ENCODE assay signal across 8 mouse cellular contexts in the genomic region with DNA sequence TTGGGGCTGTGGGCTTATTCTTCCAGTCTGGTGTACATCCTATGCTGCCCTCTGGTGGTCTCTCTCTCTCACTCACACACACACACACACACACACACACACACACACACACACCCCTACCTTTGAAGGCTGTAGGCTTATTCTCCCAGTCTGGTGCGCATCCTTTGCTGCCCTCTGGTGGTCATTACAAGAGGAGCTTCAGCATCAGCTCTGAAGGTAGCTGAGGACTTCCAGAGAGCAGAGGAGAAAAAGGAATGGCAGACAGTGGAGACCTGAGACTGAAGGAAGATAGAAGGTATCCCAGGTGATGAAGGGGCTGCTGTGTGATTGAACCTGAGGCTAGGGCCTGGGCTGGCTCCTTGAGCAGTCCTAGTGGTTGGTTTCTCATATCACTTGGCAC. TPM values are rescaled to one million over a fixed set of nuclear protein-coding genes. Genes with fewer than 3 reads are reported as not detected.
A peak's percentile ranks its signal among the peaks of the same experiment; 100 is the strongest.
DNase-seq lines count a peak whose midpoint lies in the region; ATAC-seq lines count a peak whose summit lies in the region.

No protein-coding gene starts in this region.

- H3K27me3 ChIP-seq in midbrain, embryonic 13.5 days: no peaks in the 10 kb centered on the region
- H3K27me3 ChIP-seq in midbrain, embryonic 16.5 days (ENCODE audit: control insufficient read depth, insufficient read depth, low read depth, low read length): no peaks in the 10 kb centered on the region
- H3K27me3 ChIP-seq in heart, embryonic 12.5 days (replicated peaks): no peaks in the 10 kb centered on the region

- H3K4me2 ChIP-seq in midbrain, embryonic 13.5 days (replicated peaks): no peak overlapping the region
- H3K4me2 ChIP-seq in midbrain, embryonic 16.5 days (ENCODE audit: low read length): no peak overlapping the region
- no peak overlapping the region for H3K4me2 ChIP-seq in heart, embryonic 12.5 days

- H3K4me3 ChIP-seq in midbrain, embryonic 13.5 days (replicated peaks): no peak overlapping the region
- no peak overlapping the region for H3K4me3 ChIP-seq in midbrain, embryonic 16.5 days (ENCODE audit: low read depth, low read length)
- H3K4me3 ChIP-seq in heart, embryonic 12.5 days: no peak overlapping the region

- H3K9me3 ChIP-seq in midbrain, embryonic 13.5 days: no peaks in the 10 kb centered on the region
- H3K9me3 ChIP-seq in midbrain, embryonic 16.5 days (replicated peaks; ENCODE audit: control insufficient read depth, low read length, poor library complexity, severe bottlenecking): no peaks in the 10 kb centered on the region
- 0 out of 2 replicates have a peak, but pooled peaks cover 4% of the 10 kb centered on the region for H3K9me3 ChIP-seq in heart, embryonic 12.5 days (replicated peaks)

- WGBS in midbrain, embryonic 13.5 days: 76% methylated on average over 1 of the region's 1 CpGs
- 50% methylated on average over 1 of the region's 1 CpGs for WGBS in midbrain, embryonic 16.5 days
- WGBS in heart, embryonic 12.5 days: 73% methylated on average over 1 of the region's 1 CpGs

- H3K9ac ChIP-seq in midbrain, embryonic 13.5 days (replicated peaks): no peak overlapping the region
- no peak overlapping the region for H3K9ac ChIP-seq in midbrain, embryonic 16.5 days (ENCODE audit: low read depth, low read length)
- no peak overlapping the region for H3K9ac ChIP-seq in heart, embryonic 12.5 days

- ATAC-seq in midbrain, embryonic 13.5 days: 0 out of 2 replicates have a peak, but pooled peaks have one; percentile 22
- no peak for ATAC-seq in midbrain, embryonic 16.5 days
- ATAC-seq in heart, embryonic 12.5 days (ENCODE audit: insufficient number of reproducible peaks, low FRiP score): peak; percentile 37

- DNase-seq in embryo, embryonic 10 days (ENCODE audit: low spot score): peak; percentile 78
- DNase-seq in embryo, embryonic 9.5 days (ENCODE audit: extremely low spot score): no peak
- peak; percentile 68 for DNase-seq in c-Kit-positive CD71-positive TER-119-negative erythroid progenitor cells, embryonic 14.5 days (ENCODE audit: low read depth)
- peak; percentile 70 for DNase-seq in lung, postnatal 10 days
- DNase-seq in thymus, postnatal 36 days: peak; percentile 46 to 47

- H3K36me3 ChIP-seq in midbrain, embryonic 13.5 days: peaks cover 13% of the 10 kb centered on the region
- no peaks in the 10 kb centered on the region; the same call in 1 of the 2 replicates for H3K36me3 ChIP-seq in midbrain, embryonic 16.5 days (ENCODE audit: control insufficient read depth, insufficient read depth, low read length)
- peaks cover 15% of the 10 kb centered on the region for H3K36me3 ChIP-seq in heart, embryonic 12.5 days

- H3K4me1 ChIP-seq in midbrain, embryonic 13.5 days (replicated peaks): no peaks in the 10 kb centered on the region
- H3K4me1 ChIP-seq in midbrain, embryonic 16.5 days (ENCODE audit: control insufficient read depth, insufficient read depth, low read length): peaks cover 6% of the 10 kb centered on the region; the same call in 1 of the 2 replicates
- H3K4me1 ChIP-seq in heart, embryonic 12.5 days (replicated peaks): peaks cover 30% of the 10 kb centered on the region

- H3K27ac ChIP-seq in midbrain, embryonic 13.5 days: no peak overlapping the region
- H3K27ac ChIP-seq in midbrain, embryonic 16.5 days (ENCODE audit: low read length): no peak overlapping the region
- peak overlapping the region; percentile 59; the same call in 1 of the 2 replicates for H3K27ac ChIP-seq in heart, embryonic 12.5 days (ENCODE audit: poor library complexity, severe bottlenecking)

RNA-seq across cellular contexts. Expression of gene Tpra1, which starts 14.1 kb away (rescaled TPM):
- polyA plus RNA-seq in midbrain, embryonic 13.5 days (2015; fragmentation: Nextera tagmentation; extraction: Ambion mirVana): 66.9 and 70.2 TPM in 2 replicates
- polyA plus RNA-seq in midbrain, embryonic 16.5 days (2015; fragmentation: Nextera tagmentation; extraction: Ambion mirVana): 88.4 and 99.6 TPM in 2 replicates
- 42.8 and 48.0 TPM in 2 replicates for polyA plus RNA-seq in heart, embryonic 12.5 days (2016; fragmentation: Nextera tagmentation; extraction: Ambion mirVana)

RNA-seq across cellular contexts. Expression of gene Mcm2, which starts 17.6 kb away (rescaled TPM):
- polyA plus RNA-seq in midbrain, embryonic 13.5 days (2015; fragmentation: Nextera tagmentation; extraction: Ambion mirVana): 66.2 and 71.9 TPM in 2 replicates
- 16.2 and 20.7 TPM in 2 replicates for polyA plus RNA-seq in midbrain, embryonic 16.5 days (2015; fragmentation: Nextera tagmentation; extraction: Ambion mirVana)
- polyA plus RNA-seq in heart, embryonic 12.5 days (2016; fragmentation: Nextera tagmentation; extraction: Ambion mirVana): 130 TPM in 2 replicates

RNA-seq across cellular contexts. Expression of gene Podxl2, which starts 41.3 kb away (rescaled TPM):
- 478 and 520 TPM in 2 replicates for polyA plus RNA-seq in midbrain, embryonic 13.5 days (2015; fragmentation: Nextera tagmentation; extraction: Ambion mirVana)
- 662 and 671 TPM in 2 replicates for polyA plus RNA-seq in midbrain, embryonic 16.5 days (2015; fragmentation: Nextera tagmentation; extraction: Ambion mirVana)
- polyA plus RNA-seq in heart, embryonic 12.5 days (2016; fragmentation: Nextera tagmentation; extraction: Ambion mirVana): 44.0 and 50.8 TPM in 2 replicates
